Mouse (Mus musculus) retina, adult 2 months (tissue): ENCODE measurements at regions not wholly inside any gene's neighbourhood (a gene's known extent, or its start where the extent isn't known, plus 50 kb on each side); places are given as distances from the start of the nearest gene placed in this dataset.
"Not testable (repeated sequence)": the region's sequence is repeated elsewhere in the genome, so short reads cannot be mapped to it uniquely, and the experiment has no call there.

ENCODE experiments used
- DNase-seq: peaks from one replicate; pipeline ENCODE4 v3.0.0-alpha.2; 2012; ENCODE audit warnings: low read depth, low spot score

DNA sequence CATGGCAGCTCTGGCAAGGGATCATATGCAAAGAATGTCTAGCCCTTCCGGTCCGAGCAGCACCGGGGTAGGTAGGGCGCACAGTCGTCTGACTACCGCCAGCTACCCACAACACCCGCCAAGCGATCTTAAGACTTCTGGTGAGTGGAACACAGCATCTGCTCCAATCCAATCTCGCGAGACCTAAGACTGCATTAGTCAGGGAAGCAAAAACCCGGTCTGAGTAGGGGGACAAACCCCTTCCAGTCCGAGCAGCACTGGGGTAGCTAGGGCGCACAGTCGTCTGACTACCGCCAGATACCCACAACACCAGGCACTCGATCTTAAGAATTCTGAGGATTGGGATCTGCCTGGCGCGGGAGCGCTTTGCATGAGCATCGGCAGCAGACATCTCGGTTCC is 57.1 kb downstream of the Nap1l2 start:
- not testable (repeated sequence) for DNase-seq

DNA sequence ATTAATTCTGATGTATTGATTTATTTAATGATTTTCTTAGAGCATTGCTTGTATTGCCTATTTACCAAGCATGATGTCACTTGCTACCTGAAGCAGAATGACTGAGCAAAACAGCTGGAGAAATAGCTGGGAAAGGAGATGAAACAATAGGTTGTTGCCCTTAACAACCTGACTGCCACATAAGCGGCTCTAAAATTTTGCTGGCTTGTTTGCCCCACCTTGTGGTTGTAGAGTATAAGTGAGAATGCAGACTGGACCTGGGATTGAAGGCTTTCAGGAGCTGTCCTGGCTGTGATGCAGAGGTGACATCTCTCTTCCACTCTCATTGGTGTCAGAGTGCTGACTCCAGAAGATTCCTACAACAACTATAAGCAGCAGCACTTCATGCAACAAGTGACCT is 77.3 kb downstream of the Nap1l2 start:
- DNase-seq: peak; percentile 8

DNA sequence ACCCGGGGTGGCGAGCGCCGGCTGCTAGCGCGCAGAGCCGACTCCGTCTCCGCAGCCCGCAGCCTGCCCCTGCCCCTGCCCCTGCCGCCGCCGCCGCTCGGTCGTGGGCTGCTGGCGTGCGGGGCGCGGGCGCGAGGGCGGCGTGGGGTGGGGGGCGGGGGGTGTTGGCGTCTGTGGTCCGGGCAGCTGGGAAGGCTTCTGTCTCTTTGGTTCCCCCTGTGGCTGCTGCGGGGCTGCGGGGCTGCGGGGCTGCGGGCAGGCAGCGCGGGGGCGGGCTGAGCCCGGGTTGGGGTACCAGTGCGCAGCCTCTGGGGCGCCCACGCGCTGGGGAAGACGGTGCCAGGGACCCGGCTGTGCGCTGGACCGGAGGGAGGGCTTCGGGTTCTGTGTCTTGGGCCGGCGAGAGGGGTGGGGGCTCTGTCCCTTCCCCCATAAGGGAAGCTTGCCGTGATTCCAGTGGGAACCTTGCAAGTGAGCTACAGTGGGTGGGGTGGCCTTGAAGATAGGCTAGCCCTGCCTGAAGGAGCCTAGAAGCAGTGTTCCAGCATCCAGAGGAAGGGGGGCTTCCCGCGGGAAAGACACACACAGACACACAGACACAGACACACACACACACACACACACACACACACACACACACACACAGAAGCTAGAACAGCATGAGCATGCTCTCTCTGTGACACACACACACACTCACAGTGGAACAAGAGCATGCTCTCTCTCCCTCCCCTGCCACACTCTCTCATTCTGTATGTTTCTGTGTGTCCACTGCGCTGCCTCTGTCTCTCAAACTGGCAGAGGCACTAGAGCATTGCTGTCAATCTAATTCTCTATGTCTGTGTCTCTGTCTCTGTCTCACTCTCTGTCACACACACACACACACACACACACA is 118.5 kb downstream of the Nap1l2 start:
- not testable (repeated sequence) for DNase-seq

DNA sequence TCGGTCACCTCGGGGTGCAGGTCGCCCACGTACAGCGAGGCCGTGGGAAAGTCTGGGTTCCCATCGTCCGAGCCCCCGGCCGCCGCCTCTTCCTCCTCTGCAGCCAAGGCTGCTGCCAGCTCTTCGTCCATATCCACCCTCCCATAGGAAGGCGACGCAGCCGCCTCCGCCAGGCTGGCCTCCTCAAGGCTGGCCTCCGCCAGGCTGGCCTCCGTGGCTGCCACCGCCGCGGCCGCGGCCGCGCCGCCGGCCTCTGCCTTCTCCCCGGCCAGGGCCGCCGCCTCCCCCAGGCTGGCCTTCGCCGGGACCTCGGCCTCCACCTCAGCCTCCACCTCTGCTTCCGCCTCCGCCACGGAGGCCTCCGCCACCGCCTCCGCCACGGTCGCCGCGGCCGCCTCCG is 119.3 kb downstream of the Nap1l2 start:
- DNase-seq: not testable (repeated sequence)

DNA sequence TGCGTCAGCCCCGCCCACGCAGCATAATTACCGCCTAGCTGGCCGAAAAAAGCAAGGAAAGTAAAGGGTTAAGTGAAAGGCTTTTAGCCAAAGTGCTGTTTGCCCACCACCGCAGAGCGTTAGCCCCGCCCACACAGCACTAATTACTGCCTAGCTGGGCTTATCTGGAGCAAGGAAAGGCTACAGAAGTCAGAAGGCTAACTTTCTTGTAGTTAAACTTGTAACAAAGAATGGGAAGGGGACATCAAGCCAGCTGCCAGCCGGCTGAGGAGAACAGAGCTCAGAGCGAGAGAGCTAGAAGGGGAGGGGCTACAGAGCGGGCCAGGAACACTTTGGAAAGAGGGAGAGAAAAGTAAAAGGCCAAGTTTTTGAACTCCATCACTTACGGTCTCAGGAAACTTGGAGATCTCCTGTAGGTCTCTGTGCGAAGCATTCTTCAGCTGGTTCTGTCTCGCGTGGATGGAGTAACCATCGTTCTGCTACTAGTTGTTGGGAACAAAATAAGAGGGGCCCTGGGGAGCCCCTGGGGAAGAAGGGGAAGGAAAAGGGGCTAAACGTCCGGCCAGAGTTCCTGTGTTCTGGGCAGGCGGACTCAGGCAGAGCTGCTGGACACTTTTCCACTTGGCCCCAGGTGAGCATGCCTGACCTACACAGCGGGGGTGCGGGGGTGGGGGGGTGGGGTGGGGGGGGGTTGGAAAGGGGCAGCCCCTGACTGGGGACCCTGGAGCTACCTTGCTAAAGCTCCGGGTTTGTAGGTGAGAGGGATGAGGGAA is 98.3 kb downstream of the 1700018G05Rik start:
- DNase-seq: no peak

DNA sequence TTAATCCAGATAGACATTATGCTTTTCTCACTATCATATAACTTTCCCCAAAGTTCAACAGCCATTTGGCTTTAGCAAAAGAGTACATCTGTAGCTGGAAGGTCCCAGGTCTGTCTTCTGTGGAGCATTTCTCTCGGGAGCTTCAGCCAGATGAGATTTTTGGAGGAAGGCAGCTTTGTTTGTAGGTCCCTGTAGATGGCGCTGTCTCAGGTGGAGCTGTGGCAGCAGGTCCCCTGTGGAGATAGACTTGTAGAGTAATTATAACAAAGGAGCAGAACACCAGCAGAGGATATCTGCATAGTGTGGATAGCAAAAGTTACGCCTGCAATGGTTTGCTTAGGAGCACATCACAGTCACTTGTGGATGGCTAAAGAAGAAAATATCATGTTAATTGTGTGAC is 97.3 kb downstream of the 1700018G05Rik start:
- DNase-seq: not testable (repeated sequence)

DNA sequence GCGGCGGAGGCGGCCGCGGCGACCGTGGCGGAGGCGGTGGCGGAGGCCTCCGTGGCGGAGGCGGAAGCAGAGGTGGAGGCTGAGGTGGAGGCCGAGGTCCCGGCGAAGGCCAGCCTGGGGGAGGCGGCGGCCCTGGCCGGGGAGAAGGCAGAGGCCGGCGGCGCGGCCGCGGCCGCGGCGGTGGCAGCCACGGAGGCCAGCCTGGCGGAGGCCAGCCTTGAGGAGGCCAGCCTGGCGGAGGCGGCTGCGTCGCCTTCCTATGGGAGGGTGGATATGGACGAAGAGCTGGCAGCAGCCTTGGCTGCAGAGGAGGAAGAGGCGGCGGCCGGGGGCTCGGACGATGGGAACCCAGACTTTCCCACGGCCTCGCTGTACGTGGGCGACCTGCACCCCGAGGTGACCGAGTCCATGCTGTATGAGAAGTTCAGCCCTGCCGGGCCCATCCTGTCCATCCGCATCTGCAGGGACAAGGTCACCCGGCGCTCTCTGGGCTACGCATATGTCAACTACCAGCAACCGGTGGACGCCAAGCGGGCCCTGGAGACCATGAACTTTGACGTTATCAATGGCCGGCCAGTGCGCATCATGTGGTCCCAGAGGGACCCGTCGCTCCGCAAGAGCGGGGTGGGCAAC is 85.4 kb downstream of the 1700018G05Rik start:
- DNase-seq: not testable (repeated sequence)

DNA sequence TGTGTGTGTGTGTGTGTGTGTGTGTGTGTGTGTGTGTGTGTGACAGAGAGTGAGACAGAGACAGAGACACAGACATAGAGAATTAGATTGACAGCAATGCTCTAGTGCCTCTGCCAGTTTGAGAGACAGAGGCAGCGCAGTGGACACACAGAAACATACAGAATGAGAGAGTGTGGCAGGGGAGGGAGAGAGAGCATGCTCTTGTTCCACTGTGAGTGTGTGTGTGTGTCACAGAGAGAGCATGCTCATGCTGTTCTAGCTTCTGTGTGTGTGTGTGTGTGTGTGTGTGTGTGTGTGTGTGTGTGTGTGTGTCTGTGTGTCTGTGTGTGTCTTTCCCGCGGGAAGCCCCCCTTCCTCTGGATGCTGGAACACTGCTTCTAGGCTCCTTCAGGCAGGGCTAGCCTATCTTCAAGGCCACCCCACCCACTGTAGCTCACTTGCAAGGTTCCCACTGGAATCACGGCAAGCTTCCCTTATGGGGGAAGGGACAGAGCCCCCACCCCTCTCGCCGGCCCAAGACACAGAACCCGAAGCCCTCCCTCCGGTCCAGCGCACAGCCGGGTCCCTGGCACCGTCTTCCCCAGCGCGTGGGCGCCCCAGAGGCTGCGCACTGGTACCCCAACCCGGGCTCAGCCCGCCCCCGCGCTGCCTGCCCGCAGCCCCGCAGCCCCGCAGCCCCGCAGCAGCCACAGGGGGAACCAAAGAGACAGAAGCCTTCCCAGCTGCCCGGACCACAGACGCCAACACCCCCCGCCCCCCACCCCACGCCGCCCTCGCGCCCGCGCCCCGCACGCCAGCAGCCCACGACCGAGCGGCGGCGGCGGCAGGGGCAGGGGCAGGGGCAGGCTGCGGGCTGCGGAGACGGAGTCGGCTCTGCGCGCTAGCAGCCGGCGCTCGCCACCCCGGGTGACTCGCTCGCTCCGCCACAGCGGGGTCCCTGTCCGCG is 84.4 kb downstream of the 1700018G05Rik start:
- not testable (repeated sequence) for DNase-seq

DNA sequence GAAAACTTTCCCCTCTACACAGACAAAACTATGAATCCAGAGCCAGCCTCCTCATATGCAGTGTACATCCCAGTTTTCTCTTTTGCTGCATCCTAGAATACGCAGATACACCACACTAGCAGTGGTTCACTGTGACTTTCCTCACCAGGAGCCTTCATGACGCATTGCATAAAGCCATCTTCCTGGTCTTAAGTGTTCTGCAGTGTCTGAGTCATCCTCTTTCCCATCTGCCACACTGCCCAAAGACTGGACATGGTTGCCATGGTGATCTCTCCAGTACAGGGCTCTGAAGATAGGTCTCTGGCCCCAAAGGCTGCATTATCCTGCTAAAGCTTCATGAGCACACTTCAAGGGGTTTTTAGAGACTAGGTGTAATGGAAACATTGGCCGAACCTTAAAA is 65.8 kb downstream of the 1700018G05Rik start:
- DNase-seq: not testable (repeated sequence)
